Mouse (Mus musculus) forebrain, embryonic 12.5 days (tissue): ENCODE measurements around the gene Arid1b. TPM values are rescaled to one million over a fixed set of nuclear protein-coding genes. Genes with fewer than 3 reads are reported as not detected.
A peak's percentile ranks its signal among the peaks of the same experiment; 100 is the strongest.

Experiments
- ATAC-seq: fragments of 200-750 bp; cut with Nextera tagmentation; 2 replicates; pipeline ENCODE4 v1.8.0; 2017; ENCODE audit warnings: moderate TSS enrichment; ENCODE audit not compliant: low FRiP score
- H3K27ac ChIP-seq: fragments of 300-500 bp; sonication (generic); 2 replicates; pipeline ENCODE4 v1.5.1; 2016; ENCODE audit warnings: mild to moderate bottlenecking
- H3K27me3 ChIP-seq: fragments of 300-500 bp; sonication (generic); 2 replicates; pipeline ENCODE4 v1.6.1; 2016; ENCODE audit warnings: mild to moderate bottlenecking
- H3K36me3 ChIP-seq: fragments of 300-500 bp; sonication (generic); replicated peaks from 2 replicates; pipeline ENCODE4 v1.6.1; 2016; ENCODE audit warnings: mild to moderate bottlenecking
- H3K4me1 ChIP-seq: fragments of 300-500 bp; sonication (generic); 2 replicates; pipeline ENCODE4 v1.6.1; 2016
- H3K4me2 ChIP-seq: fragments of 300-500 bp; sonication (generic); 2 replicates; pipeline ENCODE4 v1.6.1; 2016; ENCODE audit warnings: mild to moderate bottlenecking, moderate library complexity
- H3K4me3 ChIP-seq: fragments of 300-500 bp; sonication (generic); replicated peaks from 2 replicates; pipeline ENCODE4 v1.5.1; 2016; ENCODE audit warnings: mild to moderate bottlenecking
- H3K9ac ChIP-seq: fragments of 300-500 bp; sonication (generic); 2 replicates; pipeline ENCODE4 v1.6.1; 2016; ENCODE audit warnings: mild to moderate bottlenecking
- H3K9me3 ChIP-seq: fragments of 300-500 bp; sonication (generic); 2 replicates; pipeline ENCODE4 v1.6.1; 2016
- WGBS: fragments of 180-500 bp; shearing (Covaris S2); methylation state at CpG from one replicate; pipeline ENCODE4 v1.1.7; 2016; 5-methylcytosine and 5-hydroxymethylcytosine counted together
- polyA plus RNA-seq: library from polyadenylated mRNA; unstranded; fragments of >200 nt; fragmentation: Nextera tagmentation; extraction: Ambion mirVana; gene quantifications from 2 replicates; pipeline ENCODE4 v1.2.1, GENCODE M21; 2016

The Arid1b gene
- polyA plus RNA-seq, 1 experiment from 2014 or later: 17.4 TPM

GRCm38 (mm10) chr17:5196508-5196907 is 202.4 kb downstream of the Arid1b start:
- H3K4me3 ChIP-seq: no peak overlapping the region
- no peaks in the 10 kb centered on the region for H3K9me3 ChIP-seq
- H3K27me3 ChIP-seq: no peaks in the 10 kb centered on the region
- no peak overlapping the region for H3K4me2 ChIP-seq
- ATAC-seq: no peak
- no peaks in the 10 kb centered on the region for H3K36me3 ChIP-seq
- no peak overlapping the region for H3K9ac ChIP-seq
- H3K4me1 ChIP-seq: peaks cover 14% of the 10 kb centered on the region; the same call in 1 of the 2 replicates
- H3K27ac ChIP-seq: no peak overlapping the region
- WGBS: 90% methylated on average over 6 of the region's 6 CpGs

GRCm38 (mm10) chr17:5197083-5197482 is 203.0 kb downstream of the Arid1b start:
- Histone ChIP-seq H3K4me1 (peaks cover 14% of the 10 kb centered on the region; the same call in 1 of the 2 replicates), H3K27ac (no peak overlapping the region), H3K9me3 (no peaks in the 10 kb centered on the region), H3K4me2 (no peak overlapping the region), H3K36me3 (no peaks in the 10 kb centered on the region), H3K9ac (no peak overlapping the region), H3K27me3 (no peaks in the 10 kb centered on the region), H3K4me3 (no peak overlapping the region)
- WGBS: 94% methylated on average over 2 of the region's 2 CpGs
- no peak for ATAC-seq

GRCm38 (mm10) chr17:5197765-5198164 is 203.6 kb downstream of the Arid1b start:
- H3K27me3 ChIP-seq: no peaks in the 10 kb centered on the region
- H3K27ac ChIP-seq: no peak overlapping the region
- WGBS: 85% methylated on average over 3 of the region's 3 CpGs
- ATAC-seq: no peak
- no peak overlapping the region for H3K9ac ChIP-seq
- no peak overlapping the region for H3K4me3 ChIP-seq
- no peaks in the 10 kb centered on the region for H3K9me3 ChIP-seq
- H3K4me1 ChIP-seq: peaks cover 14% of the 10 kb centered on the region; the same call in 1 of the 2 replicates
- no peaks in the 10 kb centered on the region for H3K36me3 ChIP-seq
- no peak overlapping the region for H3K4me2 ChIP-seq

- no peak overlapping the region for H3K9ac ChIP-seq
- H3K27me3 ChIP-seq: no peaks in the 10 kb centered on the region
- H3K4me3 ChIP-seq: no peak overlapping the region
- no peaks in the 10 kb centered on the region for H3K36me3 ChIP-seq
- no peaks in the 10 kb centered on the region for H3K9me3 ChIP-seq
- ATAC-seq: no peak
- 79% methylated on average over 6 of the region's 6 CpGs for WGBS
- H3K27ac ChIP-seq: no peak overlapping the region
- H3K4me1 ChIP-seq: peaks cover 14% of the 10 kb centered on the region; the same call in 1 of the 2 replicates
- H3K4me2 ChIP-seq: no peak overlapping the region
Measured at GRCm38 (mm10) chr17:5198252-5198651, 204.1 kb downstream of the Arid1b start.

- no peak overlapping the region for H3K4me2 ChIP-seq
- H3K27ac ChIP-seq: no peak overlapping the region
- no peak for ATAC-seq
- no peaks in the 10 kb centered on the region for H3K36me3 ChIP-seq
- H3K9ac ChIP-seq: no peak overlapping the region
- H3K27me3 ChIP-seq: no peaks in the 10 kb centered on the region
- WGBS: 63% methylated on average over 4 of the region's 4 CpGs
- H3K4me1 ChIP-seq: peaks cover 19% of the 10 kb centered on the region; the same call in 1 of the 2 replicates
- H3K4me3 ChIP-seq: no peak overlapping the region
- H3K9me3 ChIP-seq: no peaks in the 10 kb centered on the region
Measured at GRCm38 (mm10) chr17:5198811-5199210, 204.7 kb downstream of the Arid1b start.

- WGBS: 92% methylated on average over 6 of the region's 6 CpGs
Measured at GRCm38 (mm10) chr17:5200638-5201037, 206.5 kb downstream of the Arid1b start.

GRCm38 (mm10) chr17:5201859-5202598 is 207.9 kb downstream of the Arid1b start:
- Histone ChIP-seq H3K36me3 (no peaks in the 10 kb centered on the region), H3K9ac (no peak overlapping the region), H3K9me3 (no peaks in the 10 kb centered on the region), H3K27ac (no peak overlapping the region), H3K4me1 (peaks cover 30% of the 10 kb centered on the region), H3K27me3 (no peaks in the 10 kb centered on the region), H3K4me3 (no peak overlapping the region), H3K4me2 (no peak overlapping the region)
- 0 out of 2 replicates have a peak, but pooled peaks have one; percentile 59 for ATAC-seq
- 85% methylated on average over 6 of the region's 6 CpGs for WGBS

More at GRCm38 (mm10) chr17:5200638-5201037, 206.5 kb downstream of the Arid1b start:
- H3K4me2 ChIP-seq: no peak overlapping the region
- H3K27me3 ChIP-seq: no peaks in the 10 kb centered on the region
- no peaks in the 10 kb centered on the region for H3K9me3 ChIP-seq
- no peak overlapping the region for H3K4me3 ChIP-seq
- no peaks in the 10 kb centered on the region for H3K36me3 ChIP-seq
- ATAC-seq: no peak
- H3K9ac ChIP-seq: no peak overlapping the region
- H3K27ac ChIP-seq: no peak overlapping the region
- H3K4me1 ChIP-seq: peaks cover 19% of the 10 kb centered on the region

GRCm38 (mm10) chr17:5202756-5203155 is 208.6 kb downstream of the Arid1b start:
- H3K36me3 ChIP-seq: no peaks in the 10 kb centered on the region
- no peak overlapping the region for H3K4me2 ChIP-seq
- H3K4me3 ChIP-seq: no peak overlapping the region
- no peaks in the 10 kb centered on the region for H3K9me3 ChIP-seq
- no peak overlapping the region for H3K27ac ChIP-seq
- 94% methylated on average over 5 of the region's 5 CpGs for WGBS
- H3K9ac ChIP-seq: no peak overlapping the region
- H3K4me1 ChIP-seq: peaks cover 30% of the 10 kb centered on the region
- no peak for ATAC-seq
- H3K27me3 ChIP-seq: no peaks in the 10 kb centered on the region

GRCm38 (mm10) chr17:5203346-5204102 is 209.4 kb downstream of the Arid1b start:
- Histone ChIP-seq H3K4me2 (no peak overlapping the region), H3K9ac (no peak overlapping the region), H3K27ac (no peak overlapping the region), H3K4me3 (no peak overlapping the region), H3K27me3 (no peaks in the 10 kb centered on the region), H3K4me1 (peaks cover 28% of the 10 kb centered on the region), H3K36me3 (no peaks in the 10 kb centered on the region), H3K9me3 (no peaks in the 10 kb centered on the region)
- no peak for ATAC-seq
- WGBS: 88% methylated on average over 10 of the region's 10 CpGs

- Histone ChIP-seq H3K27me3 (no peaks in the 10 kb centered on the region), H3K27ac (no peak overlapping the region), H3K9me3 (no peaks in the 10 kb centered on the region), H3K4me2 (no peak overlapping the region), H3K4me1 (peaks cover 23% of the 10 kb centered on the region), H3K36me3 (no peaks in the 10 kb centered on the region), H3K4me3 (no peak overlapping the region), H3K9ac (no peak overlapping the region)
- WGBS: 91% methylated on average over 9 of the region's 9 CpGs
- no peak for ATAC-seq
Measured at GRCm38 (mm10) chr17:5204103-5204665, 210.1 kb downstream of the Arid1b start.

GRCm38 (mm10) chr17:5205163-5205581 is 211.0 kb downstream of the Arid1b start:
- Histone ChIP-seq H3K9me3 (no peaks in the 10 kb centered on the region), H3K9ac (no peak overlapping the region), H3K36me3 (no peaks in the 10 kb centered on the region), H3K4me2 (no peak overlapping the region), H3K4me1 (peaks cover 30% of the 10 kb centered on the region), H3K4me3 (no peak overlapping the region), H3K27me3 (no peaks in the 10 kb centered on the region), H3K27ac (no peak overlapping the region)
- no peak for ATAC-seq
- WGBS: 63% methylated on average over 7 of the region's 7 CpGs

GRCm38 (mm10) chr17:5206731-5207130 is 212.6 kb downstream of the Arid1b start:
- Histone ChIP-seq H3K27ac (peak overlapping the region; percentile 53), H3K36me3 (no peaks in the 10 kb centered on the region), H3K4me3 (no peak overlapping the region), H3K4me1 (peaks cover 41% of the 10 kb centered on the region), H3K9me3 (no peaks in the 10 kb centered on the region), H3K9ac (no peak overlapping the region), H3K27me3 (no peaks in the 10 kb centered on the region), H3K4me2 (no peak overlapping the region)
- peak; percentile 31; the same call in 1 of the 2 replicates for ATAC-seq
- WGBS: 36% methylated on average over 9 of the region's 9 CpGs
